Mouse (Mus musculus): ENCODE results near the gene Tmem79.

DNA sequence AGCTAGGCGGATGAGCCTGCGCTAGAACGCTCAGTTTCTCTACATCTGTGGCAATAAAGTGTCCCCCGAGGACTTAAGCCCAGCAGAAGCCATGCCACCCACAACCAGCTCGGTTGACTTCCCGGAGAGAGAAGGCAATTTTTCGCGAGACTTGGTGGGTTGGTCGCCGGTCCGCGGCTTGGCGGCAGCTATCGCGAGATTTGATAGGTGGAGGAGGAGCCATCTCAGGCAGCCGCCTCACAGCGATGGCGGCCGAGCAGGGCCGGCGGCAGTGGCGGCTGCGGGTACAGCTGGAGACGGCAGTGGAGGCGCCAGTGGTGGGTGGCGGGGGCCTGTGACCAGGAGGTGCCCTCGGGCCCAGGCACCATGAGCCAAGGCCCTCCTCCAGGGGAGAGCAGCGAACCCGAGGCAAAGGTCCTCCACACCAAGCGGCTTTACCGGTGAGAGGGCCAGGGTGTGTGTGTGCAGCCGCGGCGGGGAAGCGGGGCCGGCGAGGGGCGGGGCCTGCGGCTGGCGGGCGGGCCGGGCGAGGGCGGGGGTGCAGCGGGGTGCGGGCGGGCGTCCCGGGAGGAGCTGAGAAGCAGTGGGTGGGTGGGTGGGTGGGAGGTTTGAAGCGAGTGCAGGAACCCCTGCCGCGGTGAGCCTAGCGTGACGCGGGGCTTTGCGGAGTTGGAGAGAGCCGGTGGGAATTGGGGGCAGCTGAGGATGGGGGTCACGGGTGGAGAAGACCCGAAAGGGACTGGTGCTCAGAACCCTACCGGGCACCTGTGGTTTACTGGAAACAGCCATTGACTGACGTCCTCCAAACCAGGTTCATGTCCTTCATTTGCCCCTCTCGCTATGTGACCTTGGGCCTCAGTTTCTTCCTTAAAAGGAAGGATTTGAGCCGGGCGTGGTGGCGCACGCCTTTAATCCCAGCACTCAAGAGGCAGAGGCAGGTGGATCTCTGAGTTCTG, at the start of gene Tmem79, which contains the start of gene Smg5:
- peak; percentile 51; the same call in 1 of the 2 replicates for TF ChIP-seq EP300 (IDR thresholded peaks at IDR 0.05; ENCODE audit: insufficient read depth, low read depth, low read length)
- TF ChIP-seq POLR2A (IDR thresholded peaks at IDR 0.05; ENCODE audit: insufficient read depth, low read length): peak; percentile 94
